Mouse (Mus musculus) neural tube, embryonic 14.5 days (tissue): ENCODE results near the gene Dydc2. TPM values are rescaled to one million over a fixed set of nuclear protein-coding genes. Genes with fewer than 3 reads are reported as not detected.

Experiments used
- ATAC-seq: fragments of 200-750 bp; cut with Nextera tagmentation; 2 replicates; pipeline ENCODE4 v1.8.0; 2017; ENCODE audit warnings: low read depth, mild to moderate bottlenecking, moderate TSS enrichment, moderate library complexity
- H3K27ac ChIP-seq: fragments of 300-500 bp; sonication (generic); 2 replicates; pipeline ENCODE4 v1.5.1; 2014; ENCODE audit warnings: low read depth, mild to moderate bottlenecking, control low read depth, low read length, moderate library complexity, mixed read lengths
- H3K27me3 ChIP-seq: fragments of 300-500 bp; sonication (generic); 2 replicates; pipeline ENCODE4 v1.6.1; 2014; ENCODE audit warnings: low read length; ENCODE audit not compliant: control insufficient read depth, insufficient read depth
- H3K36me3 ChIP-seq: fragments of 300-500 bp; sonication (generic); 2 replicates; pipeline ENCODE4 v1.6.1; 2014; ENCODE audit warnings: low read length, mixed read lengths; ENCODE audit not compliant: control insufficient read depth, insufficient read depth
- H3K4me1 ChIP-seq: fragments of 300-500 bp; sonication (generic); 2 replicates; pipeline ENCODE4 v1.6.1; 2014; ENCODE audit warnings: low read length; ENCODE audit not compliant: control insufficient read depth, insufficient read depth
- H3K4me2 ChIP-seq: fragments of 300-500 bp; sonication (generic); 2 replicates; pipeline ENCODE4 v1.6.1; 2014; ENCODE audit warnings: mild to moderate bottlenecking, low read depth, low read length, control low read depth
- H3K4me3 ChIP-seq: fragments of 300-500 bp; sonication (generic); 2 replicates; pipeline ENCODE4 v1.5.1; 2014; ENCODE audit warnings: low read depth, low read length, control low read depth, mixed read lengths
- H3K9ac ChIP-seq: fragments of 300-500 bp; sonication (generic); replicated peaks from 2 replicates; pipeline ENCODE4 v1.6.1; 2014; ENCODE audit warnings: low read depth, mild to moderate bottlenecking, control low read depth, low read length, mixed read lengths
- H3K9me3 ChIP-seq: fragments of 300-500 bp; sonication (generic); 2 replicates; pipeline ENCODE4 v1.6.1; 2016; ENCODE audit warnings: low read length; ENCODE audit not compliant: control insufficient read depth
- WGBS: fragments of 180-500 bp; shearing (Covaris S2); extraction: QIAGEN DNeasy Blood & Tissue Kit; methylation state at CpG from one replicate; pipeline ENCODE4 v1.1.7; 2014; 5-methylcytosine and 5-hydroxymethylcytosine counted together
- polyA plus RNA-seq: library from polyadenylated mRNA; unstranded; fragments of >200 nt; fragmentation: Nextera tagmentation; extraction: Ambion mirVana; gene quantifications from 2 replicates; pipeline ENCODE4 v1.2.1, GENCODE M21; 2014

Gene Dydc2
- polyA plus RNA-seq, 1 experiment from 2014 or later: 0.78 TPM

DNA sequence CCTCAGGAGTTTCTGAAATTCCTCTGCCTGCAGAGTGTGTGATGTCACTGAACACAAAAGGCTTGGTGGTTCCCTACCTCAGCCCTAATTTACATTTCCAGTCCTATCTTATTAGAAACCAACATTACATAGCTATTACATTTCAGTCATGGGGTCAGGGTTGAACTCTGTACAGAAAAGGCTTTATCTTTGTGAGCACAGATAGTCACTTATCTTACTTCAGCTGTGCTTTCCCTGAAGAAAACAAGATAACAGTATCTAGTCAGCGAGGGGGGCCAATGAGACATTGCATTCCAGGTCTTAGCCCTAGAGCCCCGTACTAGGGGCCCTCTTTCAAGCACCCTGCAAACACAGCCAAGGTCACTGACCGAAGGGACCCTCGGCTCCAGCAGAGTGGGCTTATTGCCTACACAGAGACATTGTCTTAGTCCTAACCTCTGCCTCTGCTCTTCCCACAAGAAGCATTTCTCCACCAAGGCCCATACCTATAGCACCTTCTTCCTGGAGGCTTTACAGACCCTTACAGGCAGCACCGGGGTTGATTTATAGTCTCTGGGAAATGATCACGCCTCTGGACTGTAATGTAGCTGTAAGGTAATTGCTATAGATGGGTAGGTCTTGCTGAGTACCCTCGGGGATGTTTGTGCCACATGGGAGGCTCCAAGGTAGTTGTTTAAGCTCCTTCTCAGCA is 43.3 kb downstream of the Dydc2 start:
- no peak overlapping the region for H3K27ac ChIP-seq
- no peaks in the 10 kb centered on the region for H3K4me1 ChIP-seq
- H3K9me3 ChIP-seq: no peaks in the 10 kb centered on the region
- no peaks in the 10 kb centered on the region for H3K27me3 ChIP-seq
- no peaks in the 10 kb centered on the region for H3K36me3 ChIP-seq
- no peak overlapping the region for H3K9ac ChIP-seq
- no peak overlapping the region for H3K4me2 ChIP-seq
- no peak for ATAC-seq
- H3K4me3 ChIP-seq: no peak overlapping the region
- WGBS: 80% methylated on average over 7 of the region's 7 CpGs

DNA sequence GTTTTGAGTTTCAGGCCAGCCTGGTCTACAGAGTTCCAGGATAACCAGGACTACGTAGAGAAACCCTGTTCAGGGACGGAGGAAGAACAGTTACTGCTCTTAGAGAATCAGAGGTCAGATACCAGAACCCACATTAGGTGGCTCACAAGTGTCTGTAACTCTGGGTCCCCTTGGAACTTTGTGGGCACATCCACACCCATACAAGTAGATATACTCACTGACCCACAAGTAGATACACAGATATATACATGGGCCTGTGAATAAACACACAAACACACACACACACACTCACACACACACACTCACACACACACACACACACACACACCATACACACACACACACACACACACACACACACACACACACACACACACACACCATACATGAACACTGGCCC is 43.9 kb downstream of the Dydc2 start:
- WGBS: 91% methylated on average over 2 of the region's 2 CpGs
- H3K27ac ChIP-seq: no peak overlapping the region
- H3K4me3 ChIP-seq: no peak overlapping the region

DNA sequence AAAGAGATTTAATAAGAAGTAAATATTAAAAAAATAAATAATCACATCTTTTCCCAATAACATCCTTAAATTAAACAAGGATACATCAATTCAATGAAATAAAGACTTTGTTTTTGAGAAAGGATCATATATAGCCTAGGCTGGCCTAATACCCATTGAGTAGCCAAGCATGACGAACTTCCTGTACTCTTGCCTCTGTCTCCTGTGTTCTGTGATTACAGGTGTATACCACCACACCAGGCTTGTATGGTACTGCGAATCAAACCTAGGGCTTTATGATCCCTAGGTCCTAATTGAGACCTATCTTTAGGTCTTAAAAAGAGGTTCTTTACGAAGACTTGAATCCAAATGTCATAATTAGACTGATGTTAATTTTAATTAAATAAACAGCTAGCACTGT is 47.8 kb downstream of the Dydc2 start:
- Histone ChIP-seq H3K36me3 (no peaks in the 10 kb centered on the region), H3K4me3 (no peak overlapping the region), H3K9me3 (no peaks in the 10 kb centered on the region), H3K4me1 (no peaks in the 10 kb centered on the region), H3K4me2 (no peak overlapping the region), H3K27ac (no peak overlapping the region), H3K27me3 (no peaks in the 10 kb centered on the region), H3K9ac (no peak overlapping the region)
- no peak for ATAC-seq
- 90% methylated on average over 3 of the region's 3 CpGs for WGBS

More for the DNA sequence above, 43.9 kb downstream of the Dydc2 start:
- H3K4me1 ChIP-seq: no peaks in the 10 kb centered on the region
- H3K9ac ChIP-seq: no peak overlapping the region
- H3K9me3 ChIP-seq: no peaks in the 10 kb centered on the region
- H3K36me3 ChIP-seq: no peaks in the 10 kb centered on the region
- no peaks in the 10 kb centered on the region for H3K27me3 ChIP-seq
- no peak for ATAC-seq
- no peak overlapping the region for H3K4me2 ChIP-seq

GRCm38 (mm10) chr14:41017460-41017859 is 51.5 kb downstream of the Dydc2 start:
- no peaks in the 10 kb centered on the region for H3K36me3 ChIP-seq
- H3K4me3 ChIP-seq: no peak overlapping the region
- H3K27me3 ChIP-seq: no peaks in the 10 kb centered on the region
- 0 out of 2 replicates have a peak, but pooled peaks cover 3% of the 10 kb centered on the region for H3K4me1 ChIP-seq
- no peaks in the 10 kb centered on the region for H3K9me3 ChIP-seq
- 84% methylated on average over 5 of the region's 5 CpGs for WGBS
- no peak for ATAC-seq
- no peak overlapping the region for H3K27ac ChIP-seq
- no peak overlapping the region for H3K4me2 ChIP-seq
- no peak overlapping the region for H3K9ac ChIP-seq

DNA sequence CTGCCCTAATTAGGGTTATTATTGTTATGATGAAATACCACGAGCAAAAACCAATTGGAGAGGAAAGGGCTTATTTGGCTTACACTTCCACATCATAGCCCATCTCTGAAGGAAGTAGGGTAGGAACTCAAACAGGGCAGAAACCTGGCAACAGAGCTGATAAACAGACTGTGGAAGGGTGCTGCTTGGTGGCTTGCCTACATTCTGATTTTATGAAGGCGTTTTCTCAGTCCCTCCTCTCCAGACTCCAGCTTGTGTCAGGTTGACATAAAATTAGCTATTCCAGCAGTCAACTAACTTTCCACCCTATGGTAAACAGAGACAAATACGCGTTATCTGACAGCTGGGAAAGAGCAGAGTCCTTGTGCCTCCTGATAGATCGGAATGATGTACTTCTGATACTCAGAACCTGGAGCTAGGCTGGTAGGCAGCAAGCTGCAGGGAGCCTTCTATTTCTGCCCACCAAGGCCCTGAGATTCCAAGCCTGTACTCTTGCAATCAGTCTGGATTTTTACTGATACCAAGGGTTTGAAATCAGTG is 54.2 kb downstream of the Dydc2 start:
- H3K9ac ChIP-seq: no peak overlapping the region
- 79% methylated on average over 5 of the region's 5 CpGs for WGBS

GRCm38 (mm10) chr14:41013630-41014613 is 55.1 kb downstream of the Dydc2 start, which contains the start of gene Fam213a:
TSS of gene Fam213a (minus strand) at chr14:41013788.
- Histone ChIP-seq H3K4me3 (peak within 1 kb of the TSS; percentile 54), H3K9ac (peak within 1 kb of the TSS; percentile 76), H3K4me2 (peak within 1 kb of the TSS; percentile 78), H3K27ac (peak within 1 kb of the TSS; percentile 75), H3K4me1 (0 out of 2 replicates have a peak, but pooled peaks cover 3% of the 10 kb centered on the region), H3K36me3 (no peaks in the 10 kb centered on the region), H3K27me3 (no peaks in the 10 kb centered on the region), H3K9me3 (no peaks in the 10 kb centered on the region)
- peak; percentile 99 for ATAC-seq
- 4% methylated on average over 32 of the region's 32 CpGs for WGBS

More for the DNA sequence above, 54.2 kb downstream of the Dydc2 start:
- Histone ChIP-seq H3K4me1 (0 out of 2 replicates have a peak, but pooled peaks cover 3% of the 10 kb centered on the region), H3K36me3 (no peaks in the 10 kb centered on the region), H3K9me3 (no peaks in the 10 kb centered on the region), H3K4me3 (no peak overlapping the region), H3K4me2 (no peak overlapping the region), H3K27me3 (no peaks in the 10 kb centered on the region), H3K27ac (no peak overlapping the region)
- ATAC-seq: no peak

DNA sequence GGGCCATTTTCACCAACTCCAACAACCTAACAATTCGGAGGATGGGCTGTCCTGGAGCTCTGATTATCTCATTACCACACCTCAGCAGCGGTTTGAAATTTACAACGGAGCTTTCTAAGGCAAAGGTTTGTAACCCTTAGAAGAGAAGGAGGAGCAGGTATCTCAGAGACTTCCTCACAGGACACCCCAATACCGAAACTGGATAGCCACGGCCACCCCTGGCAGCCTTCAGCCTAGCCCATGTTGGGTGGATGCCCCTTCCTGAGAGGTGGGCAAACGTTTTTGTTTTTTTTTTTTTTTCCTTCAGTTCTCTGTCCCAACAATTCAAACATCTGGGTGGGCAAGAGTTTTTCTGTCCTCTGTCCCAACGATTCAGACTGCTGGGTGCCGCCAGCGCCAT is 55.9 kb downstream of the Dydc2 start:
- Histone ChIP-seq H3K9me3 (no peaks in the 10 kb centered on the region), H3K4me2 (peak overlapping the region; percentile 78), H3K36me3 (no peaks in the 10 kb centered on the region), H3K4me3 (peak overlapping the region; percentile 54), H3K27ac (no peak overlapping the region), H3K4me1 (0 out of 2 replicates have a peak, but pooled peaks cover 3% of the 10 kb centered on the region), H3K9ac (peak overlapping the region; percentile 76), H3K27me3 (no peaks in the 10 kb centered on the region)
- WGBS: 17% methylated on average over 9 of the region's 9 CpGs
- peak; percentile 4; the same call in 1 of the 2 replicates for ATAC-seq

GRCm38 (mm10) chr14:41011916-41012315 is 57.1 kb downstream of the Dydc2 start:
- 0 out of 2 replicates have a peak, but pooled peaks cover 3% of the 10 kb centered on the region for H3K4me1 ChIP-seq
- no peaks in the 10 kb centered on the region for H3K27me3 ChIP-seq
- no peak overlapping the region for H3K9ac ChIP-seq
- ATAC-seq: no peak
- H3K4me2 ChIP-seq: no peak overlapping the region
- H3K9me3 ChIP-seq: no peaks in the 10 kb centered on the region
- 91% methylated on average over 3 of the region's 3 CpGs for WGBS
- H3K36me3 ChIP-seq: no peaks in the 10 kb centered on the region
- no peak overlapping the region for H3K4me3 ChIP-seq
- H3K27ac ChIP-seq: no peak overlapping the region
